Mouse (Mus musculus) neutrophil, adult 65 days (primary cell): ENCODE results near the gene Lrrc31. TPM values are rescaled to one million over a fixed set of nuclear protein-coding genes. Genes with fewer than 3 reads are reported as not detected.

Source experiments
- total RNA-seq: library from RNA; stranded (reverse); gene quantifications from 2 replicates; pipeline ENCODE4 v1.2.4, GENCODE M21; 2023

Gene Lrrc31
- not detected in 2 replicates for total RNA-seq

GRCm38 (mm10) chr3:30699711-30700505 is at the start of gene Lrrc31:
TSS of gene Lrrc31 (minus strand) at chr3:30699843.

GRCm38 (mm10) chr3:30746006-30746405 is 46.4 kb upstream of the Lrrc31 start, which contains the start of gene Samd7:
TSS of gene Samd7 (plus strand) at chr3:30746293.

GRCm38 (mm10) chr3:30647440-30648090 is 52.1 kb downstream of the Lrrc31 start, which contains the start of gene Lrrc34:
TSS of gene Lrrc34 (minus strand) at chr3:30647869.

GRCm38 (mm10) chr3:30644207-30644606 is 55.4 kb downstream of the Lrrc31 start, which contains the start of gene Lrriq4:
TSS of gene Lrriq4 (plus strand) at chr3:30644507.

Other genes with a start within 250 kb of the Lrrc31 start
- gene Mecom, start 151.8 kb downstream of the Lrrc31 start, total RNA-seq: not detected in 2 replicates
- gene Actrt3, start 99.9 kb downstream of the Lrrc31 start, total RNA-seq: not detected in 2 replicates
- 52.9 and 63.8 TPM in 2 replicates for gene Mynn, start 97.8 kb downstream of the Lrrc31 start, total RNA-seq
- gene Lrriq4, start 55.3 kb downstream of the Lrrc31 start, total RNA-seq: not detected in 2 replicates
- not detected in 2 replicates for gene Lrrc34, start 52.0 kb downstream of the Lrrc31 start, total RNA-seq
- not detected in 2 replicates for gene Samd7, start 46.5 kb upstream of the Lrrc31 start, total RNA-seq
- 57.9 and 61.0 TPM in 2 replicates for gene Sec62, start 93.0 kb upstream of the Lrrc31 start, total RNA-seq
- gene Gpr160, start 156.1 kb upstream of the Lrrc31 start, total RNA-seq: 24.9 and 25.3 TPM in 2 replicates